Mouse (Mus musculus): Measurements from ENCODE around the gene Mrs2. TPM values are rescaled to one million over a fixed set of nuclear protein-coding genes. Genes with fewer than 3 reads are reported as not detected.

Mrs2 gene
- polyA plus RNA-seq, 1 experiment from 2014 or later, result 14.9 TPM

GRCm38 (mm10) chr13:25026409-25027113, 6.4 kb upstream of the Mrs2 start:
- no peaks in the 10 kb centered on the region for H3K36me3 ChIP-seq (ENCODE audit: control insufficient read depth, insufficient read depth, low read length)
- no peak overlapping the region for H3K27ac ChIP-seq (ENCODE audit: low read length)
- no peak for ATAC-seq
- no peak overlapping the region for H3K4me3 ChIP-seq (ENCODE audit: low read depth, low read length)
- H3K9me3 ChIP-seq (replicated peaks; ENCODE audit: control insufficient read depth, low read length, poor library complexity, severe bottlenecking), result no peaks in the 10 kb centered on the region
- no peak overlapping the region for H3K4me2 ChIP-seq (ENCODE audit: low read length)
- no peak overlapping the region for H3K9ac ChIP-seq (ENCODE audit: low read depth, low read length)
- H3K27me3 ChIP-seq (ENCODE audit: control insufficient read depth, insufficient read depth, low read depth, low read length), result no peaks in the 10 kb centered on the region; the same call in 1 of the 2 replicates
- 95% methylated on average over 6 of the region's 6 CpGs for whole genome bisulfite sequencing
- no peaks in the 10 kb centered on the region for H3K4me1 ChIP-seq (ENCODE audit: control insufficient read depth, insufficient read depth, low read length)

- H3K36me3 ChIP-seq (ENCODE audit: control insufficient read depth, insufficient read depth, low read length), result no peaks in the 10 kb centered on the region
- no peak overlapping the region for H3K4me2 ChIP-seq (ENCODE audit: low read length)
- no peak overlapping the region for H3K9ac ChIP-seq (ENCODE audit: low read depth, low read length)
- WGBS, result 35% methylated on average over 2 of the region's 2 CpGs
- no peaks in the 10 kb centered on the region for H3K9me3 ChIP-seq (replicated peaks; ENCODE audit: control insufficient read depth, low read length, poor library complexity, severe bottlenecking)
- peaks cover 2% of the 10 kb centered on the region; the same call in 1 of the 2 replicates for H3K4me1 ChIP-seq (ENCODE audit: control insufficient read depth, insufficient read depth, low read length)
- no peak overlapping the region for H3K4me3 ChIP-seq (ENCODE audit: low read depth, low read length)
- no peak for ATAC-seq
- H3K27me3 ChIP-seq (ENCODE audit: control insufficient read depth, insufficient read depth, low read depth, low read length), result no peaks in the 10 kb centered on the region; the same call in 1 of the 2 replicates
- no peak overlapping the region for H3K27ac ChIP-seq (ENCODE audit: low read length)
Measured at GRCm38 (mm10) chr13:25024655-25025054, 4.5 kb upstream of the Mrs2 start.

GRCm38 (mm10) chr13:25023129-25023528, 3.0 kb upstream of the Mrs2 start:
- H3K4me2 ChIP-seq (ENCODE audit: low read length), result no peak overlapping the region
- H3K9ac ChIP-seq (ENCODE audit: low read depth, low read length), result no peak overlapping the region
- H3K36me3 ChIP-seq (ENCODE audit: control insufficient read depth, insufficient read depth, low read length), result no peaks in the 10 kb centered on the region
- no peak overlapping the region for H3K4me3 ChIP-seq (ENCODE audit: low read depth, low read length)
- H3K9me3 ChIP-seq (replicated peaks; ENCODE audit: control insufficient read depth, low read length, poor library complexity, severe bottlenecking), result no peaks in the 10 kb centered on the region
- 86% methylated on average over 3 of the region's 3 CpGs for WGBS
- H3K4me1 ChIP-seq (ENCODE audit: control insufficient read depth, insufficient read depth, low read length), result peaks cover 16% of the 10 kb centered on the region
- no peaks in the 10 kb centered on the region; the same call in 1 of the 2 replicates for H3K27me3 ChIP-seq (ENCODE audit: control insufficient read depth, insufficient read depth, low read depth, low read length)
- no peak for ATAC-seq
- no peak overlapping the region for H3K27ac ChIP-seq (ENCODE audit: low read length)

- WGBS, result 77% methylated on average over 4 of the region's 4 CpGs
- no peak for ATAC-seq
Measured at GRCm38 (mm10) chr13:25022386-25022785, 2.2 kb upstream of the Mrs2 start.

GRCm38 (mm10) chr13:25020540-25020892, 337 bp upstream of the Mrs2 start:
- Histone ChIP-seq H3K27me3 (ENCODE audit: control insufficient read depth, insufficient read depth, low read depth, low read length) (no peaks in the 10 kb centered on the region), H3K4me2 (ENCODE audit: low read length) (peak overlapping the region; percentile 61), H3K27ac (ENCODE audit: low read length) (peak overlapping the region; percentile 79), H3K36me3 (ENCODE audit: control insufficient read depth, insufficient read depth, low read length) (no peaks in the 10 kb centered on the region), H3K4me1 (ENCODE audit: control insufficient read depth, insufficient read depth, low read length) (peaks cover 17% of the 10 kb centered on the region), H3K9me3 (replicated peaks; ENCODE audit: control insufficient read depth, low read length, poor library complexity, severe bottlenecking) (no peaks in the 10 kb centered on the region), H3K4me3 (ENCODE audit: low read depth, low read length) (peak overlapping the region; percentile 69), H3K9ac (ENCODE audit: low read depth, low read length) (peak overlapping the region; percentile 86; the same call in 1 of the 2 replicates)
- ATAC-seq, result peak; percentile 46
- 47% methylated on average over 4 of the region's 4 CpGs for WGBS

More at GRCm38 (mm10) chr13:25022386-25022785, 2.2 kb upstream of the Mrs2 start:
- Histone ChIP-seq H3K4me3 (ENCODE audit: low read depth, low read length) (no peak overlapping the region), H3K4me1 (ENCODE audit: control insufficient read depth, insufficient read depth, low read length) (peaks cover 17% of the 10 kb centered on the region), H3K4me2 (ENCODE audit: low read length) (no peak overlapping the region), H3K9ac (ENCODE audit: low read depth, low read length) (no peak overlapping the region), H3K27ac (ENCODE audit: low read length) (no peak overlapping the region), H3K9me3 (replicated peaks; ENCODE audit: control insufficient read depth, low read length, poor library complexity, severe bottlenecking) (no peaks in the 10 kb centered on the region), H3K27me3 (ENCODE audit: control insufficient read depth, insufficient read depth, low read depth, low read length) (no peaks in the 10 kb centered on the region; the same call in 1 of the 2 replicates), H3K36me3 (ENCODE audit: control insufficient read depth, insufficient read depth, low read length) (no peaks in the 10 kb centered on the region)

GRCm38 (mm10) chr13:25018316-25018715, 1.9 kb downstream of the Mrs2 start:
- H3K4me2 ChIP-seq (ENCODE audit: low read length), result no peak overlapping the region

GRCm38 (mm10) chr13:25007115-25007514, 13.1 kb downstream of the Mrs2 start:
- peaks cover 8% of the 10 kb centered on the region; the same call in 1 of the 2 replicates for H3K36me3 ChIP-seq (ENCODE audit: control insufficient read depth, insufficient read depth, low read length)
- no peak overlapping the region for H3K4me2 ChIP-seq (ENCODE audit: low read length)
- H3K4me3 ChIP-seq (ENCODE audit: low read depth, low read length), result no peak overlapping the region
- no peak for ATAC-seq
- no peaks in the 10 kb centered on the region for H3K9me3 ChIP-seq (replicated peaks; ENCODE audit: control insufficient read depth, low read length, poor library complexity, severe bottlenecking)
- H3K27me3 ChIP-seq (ENCODE audit: control insufficient read depth, insufficient read depth, low read depth, low read length), result no peaks in the 10 kb centered on the region
- H3K4me1 ChIP-seq (ENCODE audit: control insufficient read depth, insufficient read depth, low read length), result no peaks in the 10 kb centered on the region
- H3K9ac ChIP-seq (ENCODE audit: low read depth, low read length), result no peak overlapping the region
- no peak overlapping the region for H3K27ac ChIP-seq (ENCODE audit: low read length)
- WGBS, result 87% methylated on average over 6 of the region's 8 CpGs

More at GRCm38 (mm10) chr13:25018316-25018715, 1.9 kb downstream of the Mrs2 start:
- no peaks in the 10 kb centered on the region for H3K9me3 ChIP-seq (replicated peaks; ENCODE audit: control insufficient read depth, low read length, poor library complexity, severe bottlenecking)
- ATAC-seq, result no peak
- H3K9ac ChIP-seq (ENCODE audit: low read depth, low read length), result no peak overlapping the region
- peaks cover 17% of the 10 kb centered on the region for H3K4me1 ChIP-seq (ENCODE audit: control insufficient read depth, insufficient read depth, low read length)
- no peaks in the 10 kb centered on the region for H3K36me3 ChIP-seq (ENCODE audit: control insufficient read depth, insufficient read depth, low read length)
- no peak overlapping the region for H3K27ac ChIP-seq (ENCODE audit: low read length)
- no peak overlapping the region for H3K4me3 ChIP-seq (ENCODE audit: low read depth, low read length)
- no peaks in the 10 kb centered on the region for H3K27me3 ChIP-seq (ENCODE audit: control insufficient read depth, insufficient read depth, low read depth, low read length)
- WGBS, result 94% methylated on average over 9 of the region's 9 CpGs

- Histone ChIP-seq H3K36me3 (ENCODE audit: control insufficient read depth, insufficient read depth, low read length) (peaks cover 18% of the 10 kb centered on the region), H3K4me2 (ENCODE audit: low read length) (no peak overlapping the region), H3K9me3 (replicated peaks; ENCODE audit: control insufficient read depth, low read length, poor library complexity, severe bottlenecking) (no peaks in the 10 kb centered on the region), H3K27me3 (ENCODE audit: control insufficient read depth, insufficient read depth, low read depth, low read length) (no peaks in the 10 kb centered on the region), H3K27ac (ENCODE audit: low read length) (no peak overlapping the region), H3K4me1 (ENCODE audit: control insufficient read depth, insufficient read depth, low read length) (no peaks in the 10 kb centered on the region), H3K9ac (ENCODE audit: low read depth, low read length) (no peak overlapping the region), H3K4me3 (ENCODE audit: low read depth, low read length) (no peak overlapping the region)
- ATAC-seq, result no peak
Measured at GRCm38 (mm10) chr13:25002965-25003364, 17.2 kb downstream of the Mrs2 start.

GRCm38 (mm10) chr13:24999538-24999937, 20.6 kb downstream of the Mrs2 start:
- Histone ChIP-seq H3K4me2 (ENCODE audit: low read length) (no peak overlapping the region), H3K27me3 (ENCODE audit: control insufficient read depth, insufficient read depth, low read depth, low read length) (no peaks in the 10 kb centered on the region), H3K9ac (ENCODE audit: low read depth, low read length) (no peak overlapping the region), H3K4me1 (ENCODE audit: control insufficient read depth, insufficient read depth, low read length) (no peaks in the 10 kb centered on the region), H3K27ac (ENCODE audit: low read length) (no peak overlapping the region), H3K9me3 (replicated peaks; ENCODE audit: control insufficient read depth, low read length, poor library complexity, severe bottlenecking) (no peaks in the 10 kb centered on the region), H3K4me3 (ENCODE audit: low read depth, low read length) (no peak overlapping the region), H3K36me3 (ENCODE audit: control insufficient read depth, insufficient read depth, low read length) (peaks cover 41% of the 10 kb centered on the region)
- WGBS, result 86% methylated on average over 2 of the region's 2 CpGs
- ATAC-seq, result no peak
